Mouse (Mus musculus): ENCODE measurements around the gene Gemin6. TPM values are rescaled to one million over a fixed set of nuclear protein-coding genes. Genes with fewer than 3 reads are reported as not detected.

The Gemin6 gene
- 6.8 TPM for polyA plus RNA-seq (2014; fragmentation: Illumina TruSeq; extraction: RNeasy Lipid Tissue Mini Kit (QIAGEN cat#74804); ENCODE audit: low read depth, low replicate concordance)

DNA sequence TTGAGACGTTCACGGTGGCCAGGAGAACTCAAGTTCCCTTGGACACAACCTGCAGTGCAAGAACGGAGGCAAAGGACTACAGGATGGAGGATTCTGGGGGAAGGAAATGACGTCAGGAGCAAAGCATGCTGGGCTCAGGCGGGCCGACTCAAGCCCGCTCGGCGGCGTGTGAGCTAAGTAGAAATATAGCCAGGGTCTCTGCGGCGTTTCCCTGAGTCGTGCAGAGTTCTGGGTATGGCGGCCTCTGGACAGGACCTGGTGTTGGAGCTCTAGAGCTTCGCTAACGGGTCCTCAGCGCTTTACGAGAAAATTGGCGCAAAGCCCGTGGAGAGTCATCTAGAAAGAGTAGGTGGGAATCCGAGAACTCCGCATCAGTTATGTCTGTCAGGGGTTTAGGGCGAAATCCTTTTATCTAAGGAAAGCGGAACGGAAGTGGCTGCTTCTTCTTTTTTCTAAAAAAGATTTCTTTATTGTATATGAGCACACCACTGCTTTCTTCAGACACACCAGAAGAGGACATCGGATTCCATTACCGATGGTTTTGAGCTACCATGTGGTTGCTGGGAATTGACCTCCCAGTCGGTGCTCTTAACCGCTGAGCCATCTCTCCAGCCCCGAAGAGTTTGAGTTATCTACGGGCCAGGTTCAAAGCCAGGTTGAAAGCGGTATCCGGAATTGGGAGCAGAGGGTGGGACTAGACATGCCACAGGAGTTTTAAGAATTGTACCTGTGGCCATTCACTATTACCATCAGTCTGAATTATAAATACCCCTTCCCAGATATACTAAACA is at the start of gene Gemin6:
Gemin6 (plus strand) TSS at position 116 of the 791 bp plus-strand sequence.

GRCm38 (mm10) chr17:80206671-80207581 is 17.3 kb upstream of the Gemin6 start, which contains the start of the genes Srsf7 and Ttc39d:
Srsf7 (minus strand) TSS chr17:80207307.
Ttc39d (plus strand) TSS chr17:80207460.

Other genes starting within 250 kb of the Gemin6 start
- 35.7 TPM for gene Hnrnpll, start 162.1 kb upstream of the Gemin6 start, polyA plus RNA-seq (2014; fragmentation: Illumina TruSeq; extraction: RNeasy Lipid Tissue Mini Kit (QIAGEN cat#74804); ENCODE audit: low read depth, low replicate concordance)
- 112 TPM for gene Galm, start 97.0 kb upstream of the Gemin6 start, polyA plus RNA-seq (2014; fragmentation: Illumina TruSeq; extraction: RNeasy Lipid Tissue Mini Kit (QIAGEN cat#74804); ENCODE audit: low read depth, low replicate concordance)
- gene Srsf7, start 17.1 kb upstream of the Gemin6 start, polyA plus RNA-seq (2014; fragmentation: Illumina TruSeq; extraction: RNeasy Lipid Tissue Mini Kit (QIAGEN cat#74804); ENCODE audit: low read depth, low replicate concordance) = 65.8 TPM
- not detected for gene Ttc39d, start 17.0 kb upstream of the Gemin6 start, polyA plus RNA-seq (2014; fragmentation: Illumina TruSeq; extraction: RNeasy Lipid Tissue Mini Kit (QIAGEN cat#74804); ENCODE audit: low read depth, low replicate concordance)
- 10.6 TPM for gene Morn2, start 65.8 kb downstream of the Gemin6 start, polyA plus RNA-seq (2014; fragmentation: Illumina TruSeq; extraction: RNeasy Lipid Tissue Mini Kit (QIAGEN cat#74804); ENCODE audit: low read depth, low replicate concordance)
- gene Dhx57, start 66.0 kb downstream of the Gemin6 start, polyA plus RNA-seq (2014; fragmentation: Illumina TruSeq; extraction: RNeasy Lipid Tissue Mini Kit (QIAGEN cat#74804); ENCODE audit: low read depth, low replicate concordance) = 5.1 TPM
- gene Arhgef33, start 83.0 kb downstream of the Gemin6 start, polyA plus RNA-seq (2014; fragmentation: Illumina TruSeq; extraction: RNeasy Lipid Tissue Mini Kit (QIAGEN cat#74804); ENCODE audit: low read depth, low replicate concordance) = not detected
- not detected for gene Gm10190, start 149.1 kb downstream of the Gemin6 start, polyA plus RNA-seq (2014; fragmentation: Illumina TruSeq; extraction: RNeasy Lipid Tissue Mini Kit (QIAGEN cat#74804); ENCODE audit: low read depth, low replicate concordance)

Measured in liver, adult 10 weeks (tissue).